Mouse (Mus musculus) spleen, embryonic (tissue): ENCODE measurements around the gene Ifnar1.

ENCODE experiments used
- CTCF ChIA-PET: fragments of 350-600 bp; sonication (Branson Sonifier 250); formaldehyde crosslinking; loops from one replicate; lab custom pipeline; 2022; lab: Charles Lee

Ifnar1 gene

GRCm38 (mm10) chr16:91534477-91534876, 49.4 kb downstream of the Ifnar1 start:
- CTCF ChIA-PET: interaction anchor here (0.6 to 0.7 kb wide), 2 partner anchors 12 to 25 kb away, joined by 3 to 5 read pairs; no protein-coding TSS in a partner anchor

- CTCF ChIA-PET: no interaction called here
Measured at GRCm38 (mm10) chr16:91534888-91535287, 49.9 kb downstream of the Ifnar1 start.

- CTCF ChIA-PET: no interaction called here
Measured at GRCm38 (mm10) chr16:91536372-91536771, 51.3 kb downstream of the Ifnar1 start.

- CTCF ChIA-PET: no interaction called here
Measured at GRCm38 (mm10) chr16:91537065-91537464, 52.0 kb downstream of the Ifnar1 start.

GRCm38 (mm10) chr16:91538051-91538450, 53.0 kb downstream of the Ifnar1 start:
- CTCF ChIA-PET: no interaction called here

- CTCF ChIA-PET: no interaction called here
Measured at GRCm38 (mm10) chr16:91538513-91538912, 53.5 kb downstream of the Ifnar1 start.

- CTCF ChIA-PET: interaction anchor here (0.6 kb wide), 1 partner anchor 9 kb away, joined by 10 read pairs; no protein-coding TSS in a partner anchor
Measured at GRCm38 (mm10) chr16:91541573-91542081, 56.6 kb downstream of the Ifnar1 start.

GRCm38 (mm10) chr16:91543619-91544018, 58.6 kb downstream of the Ifnar1 start:
- CTCF ChIA-PET: no interaction called here

- CTCF ChIA-PET: interaction anchor here (0.7 kb wide), 1 partner anchor 12 kb away, joined by 5 read pairs; no protein-coding TSS in a partner anchor
Measured at GRCm38 (mm10) chr16:91545597-91546281, 60.7 kb downstream of the Ifnar1 start.

- CTCF ChIA-PET: interaction anchor here (0.6 to 0.7 kb wide), 2 partner anchors 12 to 41 kb away, joined by 3 to 5 read pairs; no protein-coding TSS in a partner anchor
Measured at GRCm38 (mm10) chr16:91546391-91546835, 61.4 kb downstream of the Ifnar1 start.

GRCm38 (mm10) chr16:91546836-91547741, 62.1 kb downstream of the Ifnar1 start, which contains the start of gene Ifngr2:
Ifngr2 (plus strand) TSS chr16:91547072.
- CTCF ChIA-PET: interaction anchor here (0.6 kb wide), 2 partner anchors 40 to 57 kb away, joined by 3 to 16 read pairs; no protein-coding TSS in a partner anchor

GRCm38 (mm10) chr16:91547974-91548373, 62.9 kb downstream of the Ifnar1 start:
- CTCF ChIA-PET: no interaction called here

- CTCF ChIA-PET: no interaction called here
Measured at GRCm38 (mm10) chr16:91548586-91548985, 63.5 kb downstream of the Ifnar1 start.

GRCm38 (mm10) chr16:91548996-91549395, 64.0 kb downstream of the Ifnar1 start:
- CTCF ChIA-PET: no interaction called here

GRCm38 (mm10) chr16:91549616-91550015, 64.6 kb downstream of the Ifnar1 start:
- CTCF ChIA-PET: no interaction called here

- CTCF ChIA-PET: no interaction called here
Measured at GRCm38 (mm10) chr16:91551081-91551524, 66.1 kb downstream of the Ifnar1 start.

- CTCF ChIA-PET: no interaction called here
Measured at GRCm38 (mm10) chr16:91552072-91552471, 67.0 kb downstream of the Ifnar1 start.

GRCm38 (mm10) chr16:91553625-91554024, 68.6 kb downstream of the Ifnar1 start:
- CTCF ChIA-PET: no interaction called here

GRCm38 (mm10) chr16:91555017-91555605, 70.1 kb downstream of the Ifnar1 start:
- CTCF ChIA-PET: no interaction called here

GRCm38 (mm10) chr16:91556659-91557058, 71.6 kb downstream of the Ifnar1 start:
- CTCF ChIA-PET: interaction anchor here (0.9 to 1.0 kb wide), 2 partner anchors 40 to 44 kb away, joined by 3 to 4 read pairs; no protein-coding TSS in a partner anchor
